Comparison of ENCODE assay signal across 8 mouse cellular contexts in genomic region chr10:94147756-94148531, GRCm38 (mm10). TPM values are rescaled to one million over a fixed set of nuclear protein-coding genes. Genes with fewer than 3 reads are reported as not detected.
DNase-seq lines count a peak whose midpoint lies in the region; ATAC-seq and TF ChIP-seq lines count a peak whose summit lies in the region.

Gene Nr2c1, plus strand, starts transcription at chr10:94148023.

- peak within 1 kb of the TSS; percentile 57 for H3K27ac ChIP-seq in ES-E14 (ENCODE audit: insufficient read depth, low read depth, low read length, poor library complexity, severe bottlenecking)
- H3K27ac ChIP-seq in forebrain, embryonic 16.5 days (ENCODE audit: low read length) = peak within 1 kb of the TSS; percentile 85
- peak within 1 kb of the TSS; percentile 96 for H3K27ac ChIP-seq in layer of hippocampus, adult 2 months
- peak within 1 kb of the TSS; percentile 89 for H3K27ac ChIP-seq in neural tube, embryonic 15.5 days (replicated peaks)

- H3K4me1 ChIP-seq in ES-E14 (ENCODE audit: control insufficient read depth in 2 of 2, insufficient read depth in 2 of 2, low read length in 2 of 2, poor library complexity in 1 of 2) = peaks cover 0 to 2% of the 10 kb centered on the region in 2 experiments; a peak in 2 of 4 replicates
- H3K4me1 ChIP-seq in forebrain, embryonic 16.5 days (replicated peaks; ENCODE audit: control insufficient read depth, insufficient read depth, low read length) = peaks cover 17% of the 10 kb centered on the region
- H3K4me1 ChIP-seq in lung, adult 2 months (ENCODE audit: control insufficient read depth, insufficient read depth, low read length) = peaks cover 15% of the 10 kb centered on the region
- H3K4me1 ChIP-seq in neural tube, embryonic 15.5 days = peaks cover 35% of the 10 kb centered on the region

- H3K9me3 ChIP-seq in ES-E14 (ENCODE audit: control insufficient read depth, insufficient read depth, low read depth, low read length) = no peaks in the 10 kb centered on the region
- H3K9me3 ChIP-seq in forebrain, embryonic 16.5 days (ENCODE audit: control insufficient read depth, low read length) = no peaks in the 10 kb centered on the region
- H3K9me3 ChIP-seq in neural tube, embryonic 15.5 days (replicated peaks) = no peaks in the 10 kb centered on the region

- WGBS in forebrain, embryonic 16.5 days = under 1% methylated on average over 64 of the region's 64 CpGs
- under 1% methylated on average over 64 of the region's 64 CpGs for WGBS in lung, adult 2 months
- under 1% methylated on average over 64 of the region's 64 CpGs for WGBS in neural tube, embryonic 15.5 days

- intact Hi-C loops in heart, postnatal 36 days (cut with DNase I) = loop anchor here (1.0 to 2.0 kb wide), 2 partner anchors 51 to 112 kb away; partner anchors contain the start of genes Fgd6 and Ndufa12

- peak; percentile 67; the same call in 1 of the 2 replicates for TF ChIP-seq POLR2A in lung, adult 2 months (IDR thresholded peaks at IDR 0.05; ENCODE audit: borderline replicate concordance, extremely low read depth, low read depth, low read length)

- TF ChIP-seq CTCF in layer of hippocampus, adult 2 months (conservative IDR thresholded peaks at IDR 0.05) = peak; percentile 89
- peak; percentile 49; the same call in 1 of the 2 replicates for TF ChIP-seq CTCF in lung, adult 2 months (IDR thresholded peaks at IDR 0.05; ENCODE audit: insufficient read depth, low read length)

- H3K27me3 ChIP-seq in forebrain, embryonic 16.5 days (replicated peaks; ENCODE audit: control insufficient read depth, insufficient read depth, low read length) = no peaks in the 10 kb centered on the region
- no peaks in the 10 kb centered on the region for H3K27me3 ChIP-seq in neural tube, embryonic 15.5 days (replicated peaks)

- H3K36me3 ChIP-seq in ES-E14 (ENCODE audit: control insufficient read depth, insufficient read depth, low read length, poor library complexity, severe bottlenecking) = no peaks in the 10 kb centered on the region
- H3K36me3 ChIP-seq in forebrain, embryonic 16.5 days (ENCODE audit: control insufficient read depth, insufficient read depth) = no peaks in the 10 kb centered on the region
- H3K36me3 ChIP-seq in neural tube, embryonic 15.5 days = no peaks in the 10 kb centered on the region

- peak within 1 kb of the TSS; percentile 86 for H3K9ac ChIP-seq in ES-E14 (ENCODE audit: insufficient read depth, low read depth, low read length, poor library complexity, severe bottlenecking)
- peak within 1 kb of the TSS; percentile 94 for H3K9ac ChIP-seq in forebrain, embryonic 16.5 days (replicated peaks; ENCODE audit: low read depth, low read length)
- peak within 1 kb of the TSS; percentile 80 for H3K9ac ChIP-seq in neural tube, embryonic 15.5 days (replicated peaks)

- DNase-seq in ES-E14 (ENCODE audit: low read depth, low spot score) = peak; percentile 47
- DNase-seq in cerebellum, adult 11 months = peak; percentile 93
- DNase-seq in heart, postnatal 36 days = peak; percentile 92 to 93
- peak; percentile 93 to 94 for DNase-seq in layer of hippocampus, adult 2 months (ENCODE audit: low spot score in 2 of 2)
- DNase-seq in lung, adult 2 months = peak; percentile 88
- DNase-seq in testis, postnatal 10 days (ENCODE audit: low spot score) = peak; percentile 90

- peak within 1 kb of the TSS; percentile 86 to 94 for H3K4me3 ChIP-seq in ES-E14 (ENCODE audit: insufficient read depth in 1 of 2, low read depth in 1 of 2, low read length in 2 of 2, poor library complexity in 1 of 2, severe bottlenecking in 1 of 2)
- H3K4me3 ChIP-seq in forebrain, embryonic 16.5 days (replicated peaks; ENCODE audit: low read length) = peak within 1 kb of the TSS; percentile 99
- H3K4me3 ChIP-seq in layer of hippocampus, adult 2 months = peak within 1 kb of the TSS; percentile 100
- H3K4me3 ChIP-seq in lung, adult 2 months (replicated peaks; ENCODE audit: extremely low read depth, low read depth, low read length) = peak within 1 kb of the TSS; percentile 87
- H3K4me3 ChIP-seq in neural tube, embryonic 15.5 days (replicated peaks) = peak within 1 kb of the TSS; percentile 96

- peak within 1 kb of the TSS; percentile 70 for H3K4me2 ChIP-seq in forebrain, embryonic 16.5 days (ENCODE audit: low read length)
- peak within 1 kb of the TSS; percentile 64 for H3K4me2 ChIP-seq in neural tube, embryonic 15.5 days

- peak; percentile 93 for ATAC-seq in forebrain, embryonic 16.5 days
- ATAC-seq in neural tube, embryonic 15.5 days (ENCODE audit: low FRiP score) = peak; percentile 94

- in situ Hi-C loops in ES-E14 (cut with MboI; ENCODE audit: low sequenced_read_pairs in 2 of 2, unreplicated experiment in 2 of 2) = no loop called here

TF ChIP-seq in ES-E14, 5 proteins besides CTCF, POLR2A, EP300 and RAD21:
- TF ChIP-seq ZC3H11A (IDR thresholded peaks at IDR 0.05; ENCODE audit: borderline replicate concordance, low read depth, low read length) (no peak), HCFC1 (IDR thresholded peaks at IDR 0.05; ENCODE audit: borderline replicate concordance, insufficient read depth, low read length) (no peak), ZNF384 (IDR thresholded peaks at IDR 0.05; ENCODE audit: low read depth, low read length) (no peak), CHD2 (IDR thresholded peaks at IDR 0.05; ENCODE audit: low read depth, low read length) (no peak), MAFK (IDR thresholded peaks at IDR 0.05; ENCODE audit: insufficient read depth, low read depth, low read length) (no peak)

RNA-seq across cellular contexts. Expression of gene Nr2c1, which starts in this region (rescaled TPM):
- 6.5 and 8.0 TPM in 2 replicates for total RNA-seq in ES-E14 (2012; rRNA removed)
- polyA plus RNA-seq in forebrain, embryonic 16.5 days (2015; fragmentation: Nextera tagmentation; extraction: Ambion mirVana) = 7.9 and 8.8 TPM in 2 replicates
- total RNA-seq in heart, postnatal 36 days (2021) = 1 to 10 TPM; 7.7 to 7.9 TPM
- 10 to 100 TPM in 1 of 2 experiments, 1 to 10 TPM in 1; 8.9 to 10.1 TPM for total RNA-seq in layer of hippocampus, adult 2 months (2021)
- polyA plus RNA-seq in lung, adult 2 months (2012; rRNA removed) = 3.8 and 5.2 TPM in 2 replicates
- polyA plus RNA-seq in neural tube, embryonic 15.5 days (2015; fragmentation: Nextera tagmentation; extraction: Ambion mirVana) = 6.6 and 8.4 TPM in 2 replicates

Comparison
In these comparisons a context has a peak if more than half of its experiments do, and no peak if none do; other contexts are left out.
1. Peak in every context shown above with its lines: DNase-seq, ATAC-seq, H3K4me3 ChIP-seq and H3K27ac ChIP-seq.